Mouse (Mus musculus) skeletal muscle tissue, adult 2 months (tissue): ENCODE data around the gene Cnih4.

Experiments
- DNase-seq: peaks from one replicate; pipeline ENCODE4 v3.0.0-alpha.2; 2012; ENCODE audit warnings: low read depth, low spot score

The Cnih4 gene

DNA sequence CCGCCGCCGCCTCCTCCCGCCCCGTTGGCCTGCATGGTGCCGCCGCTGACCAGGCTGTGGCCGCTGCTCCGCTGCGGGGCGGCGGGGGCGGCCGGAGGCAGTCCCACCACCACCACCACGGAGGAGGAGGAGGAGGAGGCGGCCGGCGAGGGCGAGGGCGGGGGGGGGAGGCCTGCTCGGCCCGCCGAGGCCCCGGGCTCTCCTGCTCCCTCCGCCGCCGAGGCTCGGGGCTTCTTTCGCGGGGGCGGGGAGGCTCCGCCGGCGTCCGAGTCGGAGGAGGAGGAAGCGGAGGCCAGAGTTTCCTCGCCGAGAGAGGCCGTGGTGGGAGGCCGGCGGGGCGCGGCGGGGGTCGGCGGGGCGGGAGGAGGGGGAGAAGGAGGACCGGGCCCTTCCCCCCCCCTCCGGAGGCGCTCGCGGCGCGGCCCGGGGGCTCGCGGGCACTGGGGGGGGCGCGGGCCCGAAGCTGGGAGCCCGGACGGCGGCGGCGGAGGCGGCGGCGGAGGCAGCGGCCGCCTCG is 67.0 kb downstream of the Cnih4 start:
- no peak for DNase-seq

DNA sequence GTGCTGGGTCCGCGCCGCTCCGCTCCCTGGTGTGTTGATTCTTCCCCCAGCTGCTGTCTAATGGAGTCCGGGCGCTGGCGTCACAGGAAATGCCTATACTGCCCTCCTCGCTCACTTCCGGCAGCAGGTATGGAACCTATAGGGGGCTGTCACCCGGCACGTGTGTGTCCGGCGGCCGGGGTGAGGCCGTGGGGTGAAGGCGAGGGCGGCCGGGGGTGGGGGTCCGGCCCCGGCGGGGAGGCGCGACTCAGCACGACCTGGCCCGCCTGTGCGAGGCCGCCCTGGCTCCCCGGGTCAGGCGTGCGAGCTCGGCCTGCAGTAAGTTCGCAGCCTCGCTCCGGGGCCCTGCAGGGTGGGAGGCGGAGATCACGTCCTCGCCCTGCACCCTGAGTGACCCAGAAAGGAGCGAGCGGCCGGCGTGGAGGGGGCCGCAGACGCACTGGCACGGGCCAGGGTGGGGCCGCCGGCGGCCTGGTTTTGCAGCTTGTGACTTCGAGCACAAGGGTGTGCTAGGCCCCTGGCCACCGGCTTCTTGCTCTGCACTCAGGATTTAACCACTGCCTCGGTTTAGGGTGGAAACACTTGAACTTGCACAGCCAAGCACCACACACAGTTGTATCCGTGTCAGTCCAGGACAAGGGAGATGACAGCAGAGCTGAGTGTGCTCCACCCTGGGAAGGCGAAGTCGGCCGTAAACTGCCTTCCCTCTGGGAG is 67.6 kb downstream of the Cnih4 start, which contains the start of gene Wdr26:
TSS of gene Wdr26 (minus strand) at position 82 of the 714 bp plus-strand sequence.
- DNase-seq, result peak; percentile 78

DNA sequence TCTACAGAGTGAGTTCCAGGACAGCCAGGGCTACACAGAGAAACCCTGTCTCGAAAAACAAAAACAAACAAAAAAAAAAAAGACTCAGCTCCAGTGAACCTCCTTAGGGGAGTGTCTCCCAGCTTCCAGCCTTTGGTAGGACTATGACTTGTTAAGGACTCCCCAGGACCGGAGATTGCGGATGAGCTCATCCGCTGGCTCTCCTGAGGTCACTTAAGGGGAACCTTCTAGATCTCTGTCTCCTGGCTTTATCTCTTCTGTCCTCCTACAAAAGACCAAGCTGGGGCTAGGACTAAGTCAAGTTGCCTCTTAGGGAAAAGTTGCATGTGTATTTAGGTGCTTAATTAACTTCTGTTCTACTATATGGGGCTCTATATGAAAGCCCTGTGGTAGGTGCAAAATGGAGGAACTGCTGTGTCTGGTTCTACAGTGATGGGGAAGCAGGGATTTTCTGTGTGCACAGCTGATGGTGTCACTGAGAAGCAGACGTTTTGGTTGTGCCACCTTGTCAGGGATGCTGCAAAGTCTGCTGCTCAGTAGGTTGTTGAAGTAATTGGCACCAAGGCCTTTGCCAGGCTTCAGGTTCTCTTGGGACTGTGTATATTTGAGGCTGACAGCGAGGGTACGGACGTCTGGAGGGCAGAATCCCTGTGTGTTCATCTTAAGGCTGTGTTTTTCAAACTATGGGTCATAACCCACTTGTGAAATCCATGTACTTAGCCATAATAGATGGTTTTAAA is 70.0 kb downstream of the Cnih4 start:
- no peak for DNase-seq

DNA sequence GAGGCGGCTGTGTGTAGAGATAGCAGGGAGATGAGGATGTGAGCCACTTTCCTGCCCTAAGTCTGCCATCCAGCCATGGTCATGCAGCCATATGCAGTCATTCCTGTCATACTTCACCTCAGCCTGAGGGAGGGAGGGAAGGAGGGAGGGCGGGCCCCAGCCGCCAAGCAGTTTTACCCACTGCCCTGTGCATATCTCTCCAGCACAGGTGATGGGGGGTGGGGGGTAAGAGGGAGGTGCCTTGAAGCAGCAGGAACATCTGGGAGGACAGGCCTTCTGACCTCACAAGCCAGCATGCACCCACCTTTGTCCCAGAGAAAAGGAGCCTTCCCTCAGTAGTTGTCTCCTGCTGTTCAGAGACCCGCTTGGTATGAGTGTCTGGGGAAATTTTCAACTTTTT is 71.8 kb downstream of the Cnih4 start:
- DNase-seq, result no peak
